Mouse (Mus musculus) layer of hippocampus, adult 9-10 months (tissue): ENCODE results near the gene Tuba3b.

Source experiments
- DNase-seq: peaks from one replicate; pipeline ENCODE4 v3.0.0; 2022; ENCODE audit warnings: low spot score

Gene Tuba3b

DNA sequence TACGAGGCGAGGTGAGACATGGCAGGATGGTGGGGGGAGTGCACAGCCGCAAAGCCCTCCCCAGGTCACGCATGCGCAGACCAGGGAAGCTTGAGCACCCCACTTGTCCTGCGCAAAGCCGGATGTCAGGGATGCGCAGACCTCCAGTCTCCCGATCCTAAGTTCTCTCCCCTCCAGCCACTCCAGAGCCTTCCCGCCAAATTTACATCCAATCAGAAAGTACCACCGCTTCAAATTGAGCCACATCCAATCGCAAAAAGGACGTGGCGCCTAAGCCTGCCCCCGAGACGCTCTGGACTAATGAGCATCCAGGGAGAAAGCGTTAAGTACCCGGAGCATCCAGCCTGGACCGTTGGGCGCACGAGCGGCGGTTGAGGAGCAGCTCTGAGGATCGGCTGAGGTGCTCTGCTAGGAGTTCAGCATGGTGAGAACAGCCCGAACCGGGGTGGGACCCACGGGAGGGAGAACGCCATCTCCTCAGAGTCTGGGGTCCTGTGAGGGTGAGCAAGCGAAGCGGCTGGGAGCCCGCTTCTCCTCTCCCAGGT lies at the start of gene Tuba3b:
Tuba3b (plus strand) TSS at position 92 of the 545 bp plus-strand sequence.
- no peak for DNase-seq

DNA sequence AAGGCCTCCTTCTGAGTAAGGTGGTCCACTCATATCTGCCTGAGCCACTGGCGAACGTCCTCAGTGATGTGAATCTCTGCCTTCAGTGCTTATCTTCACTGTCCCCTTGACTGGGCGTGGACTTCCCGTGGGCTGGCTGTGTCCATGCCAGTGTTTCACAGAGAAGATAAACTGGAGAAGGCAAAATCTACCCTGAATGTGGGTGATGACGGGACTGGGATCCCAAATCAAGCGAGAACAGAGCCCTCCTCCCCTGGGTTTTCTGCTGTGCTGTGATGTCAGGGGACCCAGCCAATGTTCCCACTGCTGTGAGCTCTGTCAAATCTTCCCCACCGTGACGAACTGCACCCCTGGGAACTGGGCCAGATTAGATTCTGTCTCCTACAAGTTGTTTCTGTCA lies 48.3 kb upstream of the Tuba3b start:
- DNase-seq: no peak

- DNase-seq: no peak
These were observed 47.7 kb upstream of the Tuba3b start for GRCm38 (mm10) chr6:145567832-145568231.

GRCm38 (mm10) chr6:145568701-145569100 lies 46.9 kb upstream of the Tuba3b start:
- no peak for DNase-seq

DNA sequence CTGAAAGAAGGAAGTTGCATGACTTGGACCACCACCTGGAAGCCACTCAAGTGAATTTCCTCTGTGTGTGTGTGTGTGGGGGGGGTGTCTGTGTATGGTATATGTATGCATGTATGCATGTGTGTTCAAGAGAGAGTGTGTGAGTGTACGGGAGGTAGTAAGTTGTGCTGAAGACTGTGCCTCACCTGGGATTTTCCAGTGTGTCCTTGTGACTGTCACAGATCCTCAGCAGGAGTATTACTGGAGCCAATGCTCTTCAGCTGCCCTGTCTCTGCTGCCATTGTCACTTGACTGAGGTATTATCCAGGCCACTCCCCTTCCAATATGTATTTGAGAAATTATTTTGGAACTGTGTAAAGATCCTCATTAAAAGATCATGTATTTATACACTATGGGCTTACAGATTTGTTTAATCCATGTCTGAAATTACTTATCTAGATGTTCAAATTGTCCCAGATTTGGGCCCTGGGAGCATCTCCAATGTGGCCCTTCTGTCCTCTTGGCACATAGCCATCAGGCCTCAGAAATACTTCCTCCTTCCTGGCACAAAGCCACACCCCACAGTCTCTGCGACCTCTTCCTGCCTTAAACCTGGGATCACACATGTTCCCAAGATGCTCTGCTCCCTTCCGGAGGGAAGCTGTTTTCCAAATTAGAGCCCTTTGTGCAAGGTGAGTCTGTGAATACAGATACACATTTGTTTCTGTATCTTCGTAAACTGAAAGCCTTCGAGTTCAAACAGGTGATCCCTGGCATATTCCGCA lies 42.1 kb upstream of the Tuba3b start:
- no peak for DNase-seq

DNA sequence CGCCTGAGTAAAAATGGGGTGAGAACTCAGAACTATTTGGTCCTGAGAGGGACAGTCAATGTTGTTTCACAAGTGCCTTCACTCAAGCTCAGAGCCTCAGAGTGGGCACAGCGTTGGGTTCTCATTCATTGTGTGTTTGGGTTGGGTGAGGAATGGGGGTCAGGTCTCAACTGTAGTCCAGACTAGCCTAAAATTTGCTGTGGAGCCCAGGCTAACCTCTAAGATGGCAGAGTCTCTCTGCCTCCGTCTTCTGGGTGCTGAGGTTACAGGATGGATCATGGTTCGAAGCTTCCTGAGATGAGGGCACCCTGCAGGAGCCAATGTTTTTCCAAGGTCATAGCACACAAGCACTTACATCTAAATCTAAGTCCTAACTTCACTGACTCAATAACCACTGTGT lies 38.8 kb upstream of the Tuba3b start:
- DNase-seq: no peak

GRCm38 (mm10) chr6:145578457-145579185 lies 36.9 kb upstream of the Tuba3b start:
- no peak for DNase-seq

DNA sequence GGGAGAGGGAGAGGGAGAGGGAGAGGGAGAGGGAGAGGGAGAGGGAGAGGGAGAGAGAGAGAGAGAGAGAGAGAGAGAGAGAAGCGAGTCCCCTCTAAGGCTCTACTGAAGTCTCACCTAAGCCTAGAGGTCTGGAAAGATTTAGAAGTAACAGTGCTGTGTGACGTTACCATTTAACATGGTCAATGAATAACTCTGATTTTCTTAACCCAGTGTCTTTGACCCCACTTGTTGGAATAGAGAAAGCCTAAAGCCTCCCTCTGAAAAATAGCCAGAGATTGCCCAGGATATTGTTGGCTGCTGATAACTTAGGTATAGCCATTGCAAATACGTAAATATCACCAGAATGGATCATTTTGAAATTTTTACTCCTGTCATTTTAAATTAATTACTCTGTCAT lies 35.8 kb upstream of the Tuba3b start:
- no peak for DNase-seq

GRCm38 (mm10) chr6:145581366-145582170 lies 34.0 kb upstream of the Tuba3b start:
- no peak for DNase-seq

GRCm38 (mm10) chr6:145585052-145585973 lies 30.2 kb upstream of the Tuba3b start:
- DNase-seq: no peak

DNA sequence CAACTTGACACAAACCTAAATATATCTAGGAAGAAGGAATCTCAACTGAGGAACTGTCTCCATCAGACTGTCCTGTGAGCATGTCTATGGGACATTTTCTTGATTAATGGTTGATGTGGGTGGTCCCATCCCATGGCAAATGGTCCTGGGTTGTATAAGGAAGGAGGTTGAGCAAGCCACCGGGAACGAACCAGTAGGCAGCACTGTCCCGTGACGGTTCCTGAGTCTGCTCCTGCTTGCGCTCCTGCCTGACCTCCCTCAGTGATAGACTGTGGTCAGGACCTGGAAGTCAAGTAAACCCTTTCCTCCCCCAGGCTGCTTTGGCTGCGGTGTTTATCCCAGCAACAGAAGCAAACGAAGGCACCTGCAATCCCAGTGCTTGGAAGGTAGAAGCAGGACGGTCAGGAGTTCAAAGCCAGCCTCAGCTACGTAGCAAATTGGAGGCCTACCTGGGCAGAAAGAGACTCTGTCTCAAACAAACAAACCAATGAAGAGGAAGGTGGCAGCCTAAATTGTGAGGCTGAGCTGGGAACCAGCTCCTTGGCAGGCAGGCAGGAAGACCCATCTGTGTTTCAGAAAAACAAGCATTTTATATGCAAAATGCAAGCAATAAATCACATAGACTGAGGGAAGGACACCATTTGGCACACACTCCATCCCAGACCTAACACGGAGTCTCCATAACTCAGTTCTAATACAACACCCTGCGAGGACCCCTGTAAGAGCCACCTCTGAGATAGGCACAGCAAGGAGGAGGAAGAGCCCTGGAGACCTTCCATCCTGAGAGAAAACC lies 24.9 kb upstream of the Tuba3b start:
- DNase-seq: no peak

DNA sequence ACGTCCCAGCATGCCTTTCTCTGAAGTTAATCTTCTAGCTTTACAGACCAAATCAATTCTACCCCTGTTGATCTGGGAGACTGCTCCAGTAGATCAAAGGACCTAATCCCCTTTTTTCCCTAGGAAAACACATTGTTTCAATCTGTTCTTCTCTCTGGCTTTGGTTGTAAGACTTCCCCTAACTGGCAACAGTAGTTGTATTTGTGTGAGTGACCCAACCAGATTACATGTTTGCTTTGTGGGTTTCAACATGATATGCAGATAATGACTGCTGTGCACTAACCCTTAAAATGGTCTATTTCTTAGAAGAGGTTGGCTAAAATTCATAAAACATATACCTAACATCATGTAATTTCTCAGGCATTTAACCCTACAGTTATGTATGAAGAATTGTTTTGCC lies 24.0 kb upstream of the Tuba3b start:
- DNase-seq: no peak

DNA sequence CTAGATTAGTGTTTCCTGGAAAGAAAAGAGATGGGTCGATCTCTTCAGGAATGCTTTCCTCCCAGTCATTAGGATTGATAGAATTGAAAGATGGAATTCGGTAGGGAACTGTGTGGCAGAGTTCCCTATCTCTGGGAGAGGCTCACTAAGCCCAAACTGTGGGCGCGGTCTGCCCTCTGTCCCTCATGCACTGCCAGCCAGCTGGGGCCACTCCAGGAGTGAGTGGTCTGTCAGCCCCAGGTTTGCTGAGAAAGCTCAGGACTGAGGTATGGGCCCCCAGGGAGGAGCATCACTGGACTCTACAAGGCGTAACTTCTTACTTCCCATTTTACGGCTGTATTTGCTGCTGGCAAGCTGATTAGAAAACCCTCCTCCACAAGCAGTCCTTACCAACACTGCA lies 23.5 kb upstream of the Tuba3b start:
- DNase-seq: no peak

DNA sequence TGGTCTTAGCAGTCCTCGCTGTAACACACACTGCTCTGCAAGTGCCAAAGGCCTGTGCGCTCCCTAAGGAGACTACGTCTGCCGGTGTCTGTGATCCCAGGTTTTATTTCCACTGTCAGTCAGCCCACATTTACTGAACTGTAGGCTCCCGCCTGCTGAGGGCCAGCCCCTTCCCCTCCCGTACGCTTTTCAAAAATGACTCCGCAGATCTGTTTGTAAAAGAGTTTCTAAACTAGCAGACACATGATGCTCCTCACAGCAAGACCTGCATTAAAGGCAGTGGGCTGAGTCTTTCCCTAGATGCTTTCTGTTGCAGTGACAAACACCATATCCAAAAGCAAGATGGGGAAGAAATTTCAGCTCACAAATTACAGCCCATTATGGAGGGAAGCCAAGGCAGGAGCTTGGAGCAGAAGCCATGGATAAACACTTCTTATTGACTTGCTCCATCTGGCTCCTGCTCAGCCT lies 23.0 kb upstream of the Tuba3b start:
- DNase-seq: no peak

GRCm38 (mm10) chr6:145593991-145594390 lies 21.6 kb upstream of the Tuba3b start:
- no peak for DNase-seq

DNA sequence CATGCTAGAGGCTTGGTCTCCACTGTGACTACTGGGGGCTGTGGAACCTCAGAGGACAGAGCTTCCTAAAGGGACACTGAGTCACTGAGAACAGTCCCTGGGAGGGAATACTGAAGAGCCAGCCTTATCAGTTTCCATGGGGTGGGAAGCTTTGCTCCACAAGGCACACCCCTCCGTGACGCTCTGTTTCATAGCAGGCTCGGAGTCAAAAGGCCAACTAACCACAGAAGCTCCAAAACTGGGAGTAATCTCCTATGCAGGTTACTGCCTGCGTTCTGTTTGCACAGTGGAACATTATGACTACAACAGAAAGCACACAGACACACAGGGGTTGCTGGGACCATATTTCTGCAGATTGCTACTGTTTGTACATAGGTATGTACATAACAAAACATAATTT lies 19.7 kb upstream of the Tuba3b start:
- no peak for DNase-seq

DNA sequence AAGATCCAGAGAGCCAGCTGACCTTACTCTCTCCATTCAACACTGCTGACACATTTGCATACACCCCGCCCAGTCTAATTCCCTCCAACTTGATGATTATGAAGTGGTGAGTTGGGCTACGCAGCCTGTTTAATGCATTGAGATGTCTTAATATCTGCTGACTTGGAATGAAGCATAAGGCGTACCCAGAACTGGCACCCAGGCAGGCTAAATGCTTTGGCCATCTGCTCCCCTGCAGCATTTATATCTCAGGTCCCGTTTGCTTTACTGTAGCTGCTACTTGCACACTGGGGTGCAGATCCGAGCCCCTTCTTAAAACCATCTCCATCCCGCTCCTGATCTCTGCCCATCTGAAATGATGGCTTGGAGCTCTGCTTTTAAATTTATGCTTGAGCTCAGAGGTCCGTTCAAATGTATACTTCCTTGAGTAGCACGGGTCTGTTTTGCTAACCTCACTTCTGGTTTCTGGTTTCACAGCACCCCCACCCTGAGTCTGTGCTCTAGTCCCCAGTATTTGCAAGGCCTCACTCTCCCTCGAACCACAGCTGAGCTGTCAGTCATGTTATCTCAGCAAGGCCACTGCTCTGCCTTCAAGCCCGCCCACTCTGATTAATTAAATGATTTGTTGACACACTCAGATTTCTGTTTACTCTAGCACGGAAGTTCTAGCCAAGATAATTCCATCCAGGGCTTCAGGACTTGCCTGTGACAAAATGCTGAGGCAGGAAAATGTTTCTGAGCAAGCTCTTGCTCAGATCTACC lies 16.6 kb upstream of the Tuba3b start:
- DNase-seq: no peak

DNA sequence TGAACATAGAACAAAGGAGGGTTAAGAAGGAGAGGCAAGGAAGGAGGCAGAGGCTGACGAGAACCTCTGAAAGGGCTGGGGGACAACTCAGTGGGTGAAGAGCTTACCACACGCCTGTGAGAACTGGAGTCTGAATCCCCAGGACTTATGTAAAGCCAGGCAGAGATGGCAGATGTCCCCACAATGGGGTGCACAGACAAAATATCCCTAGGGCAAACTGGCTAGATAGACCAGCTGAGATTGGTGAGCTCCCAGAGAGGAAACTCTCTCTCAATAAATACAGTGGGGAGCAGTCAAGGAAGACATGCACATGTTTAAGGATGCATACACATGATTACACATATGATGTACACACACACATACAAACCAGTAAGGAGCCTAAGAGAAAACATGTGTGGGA lies 11.4 kb upstream of the Tuba3b start:
- DNase-seq: no peak

- no peak for DNase-seq
These were observed 10.9 kb upstream of the Tuba3b start for GRCm38 (mm10) chr6:145604648-145605047.

GRCm38 (mm10) chr6:145605203-145605602 lies 10.4 kb upstream of the Tuba3b start:
- DNase-seq: no peak
